Mouse (Mus musculus) heart, adult 18-20 months (tissue): ENCODE measurements at regions not wholly inside any gene's neighbourhood (a gene's known extent, or its start where the extent isn't known, plus 50 kb on each side); places are given as distances from the start of the nearest gene placed in this dataset.
A peak's percentile ranks its signal among the peaks of the same experiment; 100 is the strongest.

ENCODE experiments used
- DNase-seq, 2 experiments: peaks; one replicate each; pipeline ENCODE4 v3.0.0; 2021 to 2022; ENCODE audit warnings: mixed read lengths in 1 of 2

- no peak for DNase-seq
Observed at GRCm38 (mm10) chr12:13100505-13101354, 148.3 kb downstream of the Ddx1 start.

- no peak for DNase-seq
Observed at GRCm38 (mm10) chr12:13094111-13094851, 152.6 kb upstream of the Mycn start.

- DNase-seq: no peak
Observed at GRCm38 (mm10) chr12:13085951-13086350, 144.2 kb upstream of the Mycn start.

- no peak for DNase-seq
Observed at GRCm38 (mm10) chr12:13085484-13085883, 143.8 kb upstream of the Mycn start.

- peak; percentile 11 to 18 for DNase-seq
Observed at GRCm38 (mm10) chr12:13083337-13084054, 141.8 kb upstream of the Mycn start.

- DNase-seq: no peak
Observed at GRCm38 (mm10) chr12:13080791-13081190, 139.1 kb upstream of the Mycn start.

GRCm38 (mm10) chr12:13079832-13080231 lies 138.1 kb upstream of the Mycn start:
- no peak for DNase-seq

- no peak for DNase-seq
Observed at GRCm38 (mm10) chr12:13077689-13078088, 136.0 kb upstream of the Mycn start.

GRCm38 (mm10) chr12:13076699-13077287 lies 135.1 kb upstream of the Mycn start:
- no peak for DNase-seq

GRCm38 (mm10) chr12:13073126-13073886 lies 131.6 kb upstream of the Mycn start:
- no peak for DNase-seq

- DNase-seq: no peak
Observed at GRCm38 (mm10) chr12:13067295-13067694, 125.6 kb upstream of the Mycn start.

- DNase-seq: no peak
Observed at GRCm38 (mm10) chr12:13066604-13067181, 125.0 kb upstream of the Mycn start.

- DNase-seq: no peak
Observed at GRCm38 (mm10) chr12:13059473-13059872, 117.8 kb upstream of the Mycn start.

- DNase-seq: no peak
Observed at GRCm38 (mm10) chr12:13056246-13056645, 114.5 kb upstream of the Mycn start.

GRCm38 (mm10) chr12:13054611-13055010 lies 112.9 kb upstream of the Mycn start:
- DNase-seq: no peak

- no peak for DNase-seq
Observed at GRCm38 (mm10) chr12:13053746-13054145, 112.0 kb upstream of the Mycn start.

- no peak for DNase-seq
Observed at GRCm38 (mm10) chr12:13052845-13053623, 111.3 kb upstream of the Mycn start.

- no peak for DNase-seq
Observed at GRCm38 (mm10) chr12:13052164-13052563, 110.5 kb upstream of the Mycn start.

GRCm38 (mm10) chr12:13049659-13050058 lies 107.9 kb upstream of the Mycn start:
- DNase-seq: no peak

GRCm38 (mm10) chr12:13048168-13048727 lies 106.5 kb upstream of the Mycn start:
- DNase-seq: no peak
